In the genomic region with DNA sequence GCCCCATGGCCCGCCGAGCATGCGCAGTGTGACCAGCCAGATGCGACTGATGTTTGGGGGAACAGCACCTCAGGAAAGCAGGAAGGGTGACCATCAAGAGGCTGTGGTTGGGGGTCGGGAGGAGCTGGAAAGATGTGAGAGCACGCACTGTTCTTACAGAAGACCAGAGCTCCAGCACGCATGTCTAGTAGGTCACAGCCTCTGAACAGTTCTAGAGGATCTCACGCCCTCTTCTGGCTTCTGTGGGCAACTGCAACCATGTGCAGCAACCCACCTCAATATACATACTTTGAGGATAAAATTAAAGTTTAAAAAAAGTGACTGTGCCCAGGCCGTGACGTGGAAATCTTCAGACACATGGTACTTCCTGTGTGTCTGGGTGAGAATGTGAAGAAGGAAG, we compare ENCODE assay signal across 9 mouse cellular contexts. TPM values are rescaled to one million over a fixed set of nuclear protein-coding genes. Genes with fewer than 3 reads are reported as not detected.
DNase-seq lines count a peak whose midpoint lies in the region; ATAC-seq and TF ChIP-seq lines count a peak whose summit lies in the region.
"Had no signal": no experiment of that assay in that cellular context is flagged by ENCODE, and none has a peak within 500 bp of the region (broad histone marks: within the 10 kb centered on the region; RNA-seq: fewer than 3 reads in every experiment).

No protein-coding gene starts in this region.

- TF ChIP-seq CTCF in lung, adult 2 months (IDR thresholded peaks at IDR 0.05; ENCODE audit: insufficient read depth, low read length) = peak; percentile 71

- no peak for ATAC-seq in cerebellum, adult (ENCODE audit: insufficient number of reproducible peaks, low FRiP score, low TSS enrichment)

- H3K4me1 ChIP-seq in lung, adult 2 months (ENCODE audit: control insufficient read depth, insufficient read depth, low read length) = peaks cover 9% of the 10 kb centered on the region

- DNase-seq in cerebellum, postnatal 10 days = peak; percentile 46 to 55
- no peak for DNase-seq in cerebellum, adult 18-20 months
- DNase-seq in lung, adult 2 months = no peak
- no peak for DNase-seq in lung, adult 18-20 months
- peak; percentile 74 for DNase-seq in embryo, embryonic 10.5 days (ENCODE audit: low spot score)
- DNase-seq in mesoderm, embryonic 11.5 days (ENCODE audit: low read depth, low spot score) = peak; percentile 50
- no peak for DNase-seq in gastrocnemius, postnatal 25 days

- WGBS in lung, adult 2 months = 66% methylated on average over 10 of the region's 10 CpGs

- no peak overlapping the region for H3K4me3 ChIP-seq in lung, adult 2 months (replicated peaks; ENCODE audit: extremely low read depth, low read depth, low read length)

- TF ChIP-seq POLR2A in lung, adult 2 months (IDR thresholded peaks at IDR 0.05; ENCODE audit: borderline replicate concordance, extremely low read depth, low read depth, low read length) = no peak

RNA-seq across cellular contexts. Expression of gene Rcan1, which starts 25.3 kb away (rescaled TPM):
- polyA plus RNA-seq in lung, adult 2 months (2012; rRNA removed) = 13.7 and 21.6 TPM in 2 replicates
- total RNA-seq in gastrocnemius, postnatal 25 days (2021) = 100 to 1,000 TPM in 1 of 2 experiments, 10 to 100 TPM in 1; 55.0 to 133 TPM

RNA-seq across cellular contexts. Expression of gene Clic6, which starts 40.2 kb away (rescaled TPM):
- polyA plus RNA-seq in lung, adult 2 months (2012; rRNA removed) = 7.6 and 9.5 TPM in 2 replicates
- not detected for total RNA-seq in gastrocnemius, postnatal 25 days (2021)
- polyA plus RNA-seq: macrophage had no signal

Comparison
In these comparisons a context has a peak if more than half of its experiments do, and no peak if none do; other contexts are left out.
1. DNase-seq: peak in cerebellum, postnatal 10 days (2 of 2), embryo, embryonic 10.5 days (single experiment) and mesoderm, embryonic 11.5 days (single experiment); none in cerebellum, adult 18-20 months (0 of 2), lung, adult 2 months (single experiment), lung, adult 18-20 months (0 of 2) and gastrocnemius, postnatal 25 days (single experiment).